Mouse (Mus musculus): ENCODE results near the gene Pkp4.
"Not testable (repeated sequence)": the region's sequence is repeated elsewhere in the genome, so short reads cannot be mapped to it uniquely, and the experiment has no call there.

Gene Pkp4

GRCm38 (mm10) chr2:59339776-59340539 lies 179.3 kb downstream of the Pkp4 start:
- no peak for DNase-seq (ENCODE audit: low spot score in 2 of 2)

GRCm38 (mm10) chr2:59340878-59341277 lies 180.2 kb downstream of the Pkp4 start:
- no peak for DNase-seq (ENCODE audit: low spot score in 2 of 2)

- DNase-seq (ENCODE audit: low spot score in 2 of 2): no peak
Measured at GRCm38 (mm10) chr2:59342591-59343210, 182.1 kb downstream of the Pkp4 start.

- no peak for DNase-seq (ENCODE audit: low spot score in 2 of 2)
Measured at GRCm38 (mm10) chr2:59343834-59344233, 183.2 kb downstream of the Pkp4 start.

- DNase-seq (ENCODE audit: low spot score in 2 of 2): no peak
Measured at GRCm38 (mm10) chr2:59344699-59345098, 184.0 kb downstream of the Pkp4 start.

GRCm38 (mm10) chr2:59345141-59345839 lies 184.6 kb downstream of the Pkp4 start:
- DNase-seq (ENCODE audit: low spot score in 2 of 2): no peak

GRCm38 (mm10) chr2:59346443-59346842 lies 185.8 kb downstream of the Pkp4 start:
- DNase-seq (ENCODE audit: low spot score in 2 of 2): peak; percentile 18 to 26

- no peak for DNase-seq (ENCODE audit: low spot score in 2 of 2)
Measured at GRCm38 (mm10) chr2:59348585-59348984, 187.9 kb downstream of the Pkp4 start.

- DNase-seq (ENCODE audit: low spot score in 2 of 2): no peak
Measured at GRCm38 (mm10) chr2:59350094-59350493, 189.4 kb downstream of the Pkp4 start.

- DNase-seq (ENCODE audit: low spot score in 2 of 2): no peak
Measured at GRCm38 (mm10) chr2:59351303-59352099, 190.9 kb downstream of the Pkp4 start.

- DNase-seq (ENCODE audit: low spot score in 2 of 2): no peak
Measured at GRCm38 (mm10) chr2:59353821-59354220, 193.2 kb downstream of the Pkp4 start.

GRCm38 (mm10) chr2:59355531-59356289 lies 195.1 kb downstream of the Pkp4 start:
- no peak for DNase-seq (ENCODE audit: low spot score in 2 of 2)

- no peak for DNase-seq (ENCODE audit: low spot score in 2 of 2)
Measured at GRCm38 (mm10) chr2:59359760-59360342, 199.2 kb downstream of the Pkp4 start.

GRCm38 (mm10) chr2:59361350-59361780 lies 200.7 kb downstream of the Pkp4 start:
- no peak for DNase-seq (ENCODE audit: low spot score in 2 of 2)

GRCm38 (mm10) chr2:59364156-59364842 lies 203.6 kb downstream of the Pkp4 start:
- DNase-seq (ENCODE audit: low spot score in 2 of 2): no peak

GRCm38 (mm10) chr2:59367191-59367590 lies 206.5 kb downstream of the Pkp4 start:
- no peak for DNase-seq (ENCODE audit: low spot score in 2 of 2)

- DNase-seq (ENCODE audit: low spot score in 2 of 2): no peak
Measured at GRCm38 (mm10) chr2:59373113-59373512, 212.5 kb downstream of the Pkp4 start.

- DNase-seq (ENCODE audit: low spot score in 2 of 2): no peak
Measured at GRCm38 (mm10) chr2:59378096-59378495, 217.4 kb downstream of the Pkp4 start.

- DNase-seq (ENCODE audit: low spot score in 2 of 2): not testable (repeated sequence)
Measured at GRCm38 (mm10) chr2:59378861-59379260, 218.2 kb downstream of the Pkp4 start.

- no peak for DNase-seq (ENCODE audit: low spot score in 2 of 2)
Measured at GRCm38 (mm10) chr2:59383231-59383630, 222.6 kb downstream of the Pkp4 start.
